Mouse (Mus musculus) liver, embryonic 14.5 days (tissue): Measurements from ENCODE around the gene Tmem104. TPM values are rescaled to one million over a fixed set of nuclear protein-coding genes. Genes with fewer than 3 reads are reported as not detected.

Source experiments
- ATAC-seq: fragments of 200-750 bp; cut with Nextera tagmentation; 2 replicates; pipeline ENCODE4 v1.8.0; 2017; ENCODE audit warnings: moderate number of reproducible peaks, mild to moderate bottlenecking, moderate library complexity; ENCODE audit not compliant: insufficient read depth
- DNase-seq, 3 experiments: peaks; one replicate each; pipeline ENCODE4 v3.0.0-alpha.2; 2012 to 2013; ENCODE audit warnings: low read depth in 3 of 3, low spot score in 3 of 3
- H3K27ac ChIP-seq: fragments of 300-500 bp; sonication (generic); 2 replicates; pipeline ENCODE4 v1.5.1; 2014; ENCODE audit warnings: moderate library complexity, mild to moderate bottlenecking, control low read depth, inconsistent platforms
- H3K27me3 ChIP-seq: fragments of 300-500 bp; sonication (generic); 2 replicates; pipeline ENCODE4 v1.6.1; 2014; ENCODE audit warnings: mild to moderate bottlenecking, low read length, moderate library complexity; ENCODE audit not compliant: control insufficient read depth, insufficient read depth
- H3K36me3 ChIP-seq: fragments of 300-500 bp; sonication (generic); replicated peaks from 2 replicates; pipeline ENCODE4 v1.6.1; 2014; ENCODE audit warnings: low read depth; ENCODE audit not compliant: control insufficient read depth, insufficient read depth
- H3K4me1 ChIP-seq, 2 experiments: fragments of 200-500 bp in 1 of 2; fragments of 300-500 bp in 1 of 2; sonication (generic) in 1 of 2; replicated peaks; 2 replicates each; pipeline ENCODE4 v1.6.1; 2012 to 2014; ENCODE audit warnings: antibody characterized with exemption in 1 of 2, inconsistent platforms in 1 of 2, low read length in 1 of 2; ENCODE audit not compliant: control insufficient read depth in 2 of 2, insufficient read depth in 2 of 2
- H3K4me2 ChIP-seq: fragments of 300-500 bp; sonication (generic); 2 replicates; pipeline ENCODE4 v1.6.1; 2014; ENCODE audit warnings: low read depth, mild to moderate bottlenecking, control low read depth, moderate library complexity
- H3K4me3 ChIP-seq, 2 experiments: fragments of 200-500 bp in 1 of 2; fragments of 300-500 bp in 1 of 2; sonication (generic) in 1 of 2; 2 replicates each; pipeline ENCODE4 v1.5.1; 2012 to 2014; ENCODE audit warnings: low read depth in 2 of 2, low read length in 2 of 2, mild to moderate bottlenecking in 2 of 2, control low read depth in 1 of 2, inconsistent platforms in 1 of 2, moderate library complexity in 1 of 2; ENCODE audit not compliant: insufficient read depth in 1 of 2
- H3K9ac ChIP-seq: fragments of 300-500 bp; sonication (generic); replicated peaks from 2 replicates; pipeline ENCODE4 v1.6.1; 2014; ENCODE audit warnings: mild to moderate bottlenecking, control low read depth, moderate library complexity
- H3K9me3 ChIP-seq: fragments of 300-500 bp; sonication (generic); 2 replicates; pipeline ENCODE4 v1.6.1; 2016; ENCODE audit warnings: low read length, mixed read lengths; ENCODE audit not compliant: control insufficient read depth
- CTCF ChIP-seq: IDR thresholded peaks from 2 replicates; pipeline ENCODE4 v1.5.1; 2016; ENCODE audit warnings: antibody characterized with exemption, low read depth, control low read depth
- EP300 ChIP-seq: IDR thresholded peaks from 2 replicates; pipeline ENCODE4 v1.6.1; 2016; ENCODE audit warnings: antibody characterized with exemption, low read depth
- WGBS: fragments of 180-500 bp; shearing (Covaris S2); extraction: QIAGEN DNeasy Blood & Tissue Kit; methylation state at CpG from one replicate; pipeline ENCODE4 v1.1.7; 2014; ENCODE audit not compliant: insufficient replicate concordance; 5-methylcytosine and 5-hydroxymethylcytosine counted together
- polyA plus RNA-seq, 2 experiments: library from polyadenylated mRNA; depleted of rRNA in 1 of 2; stranded (reverse) in 1 of 2; unstranded in 1 of 2; fragments of >200 nt; fragmentation: Nextera tagmentation in 1 of 2; extraction: Ambion mirVana in 1 of 2; gene quantifications; 2 replicates each; pipeline versions ENCODE4 v1.2.1 to v1.2.3; 2012 to 2014

The Tmem104 gene
- polyA plus RNA-seq, 2 experiments = 1.7 to 4.0 TPM

DNA sequence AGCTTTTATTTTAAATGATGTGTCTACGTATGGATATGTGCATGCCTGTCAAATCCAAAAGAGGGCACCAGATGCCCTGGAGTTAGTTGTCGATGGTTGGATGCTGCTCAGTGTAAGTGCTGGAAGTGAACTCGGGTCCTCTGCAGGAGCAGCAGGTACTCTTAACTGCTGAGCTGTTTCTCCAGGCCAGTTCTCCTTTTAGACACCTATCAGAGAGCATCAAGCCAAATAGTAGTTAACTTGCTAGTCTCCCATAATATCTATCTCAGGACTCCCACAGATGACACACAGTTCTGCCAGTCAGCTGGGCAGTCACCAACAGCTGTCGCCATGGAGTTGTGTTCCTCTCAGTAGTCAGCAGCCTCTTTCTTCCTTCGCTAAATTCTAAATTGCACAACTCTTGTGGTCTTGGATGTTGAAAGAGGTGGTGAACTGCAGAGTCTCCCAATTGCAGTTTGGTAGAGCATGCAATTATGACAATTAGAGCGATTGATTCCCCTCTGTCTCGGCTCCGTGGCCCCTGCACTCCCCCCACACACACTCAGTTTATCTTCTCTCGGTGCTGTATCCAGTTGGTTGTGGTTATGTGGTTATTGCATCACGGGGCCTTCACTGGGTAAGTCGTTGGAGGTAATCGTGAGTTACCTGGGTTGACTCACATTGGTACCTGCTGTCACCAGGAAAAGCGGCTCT, 1.4 kb downstream of the Tmem104 start:
- Histone ChIP-seq H3K9ac (no peak overlapping the region), H3K4me3 (no peak overlapping the region), H3K27ac (no peak overlapping the region), H3K36me3 (no peaks in the 10 kb centered on the region), H3K27me3 (no peaks in the 10 kb centered on the region), H3K9me3 (no peaks in the 10 kb centered on the region), H3K4me1 (peaks cover 4 to 23% of the 10 kb centered on the region in 2 experiments; a peak in 3 of 4 replicates), H3K4me2 (peak overlapping the region; percentile 81)
- ATAC-seq (no peak), DNase-seq (no peak)
- no peak for TF ChIP-seq EP300
- TF ChIP-seq CTCF = no peak
- 28% methylated on average over 13 of the region's 13 CpGs for WGBS

GRCm38 (mm10) chr11:115189304-115189703, 2.0 kb downstream of the Tmem104 start:
- no peak for TF ChIP-seq CTCF
- TF ChIP-seq EP300 = no peak
- Histone ChIP-seq H3K27ac (no peak overlapping the region), H3K9ac (no peak overlapping the region), H3K4me2 (no peak overlapping the region), H3K4me3 (no peak overlapping the region), H3K36me3 (no peaks in the 10 kb centered on the region), H3K4me1 (peaks cover 4 to 25% of the 10 kb centered on the region in 2 experiments; a peak in 3 of 4 replicates), H3K9me3 (no peaks in the 10 kb centered on the region), H3K27me3 (no peaks in the 10 kb centered on the region)
- DNase-seq = no peak
- no peak for ATAC-seq
- WGBS = 63% methylated on average over 6 of the region's 6 CpGs

DNA sequence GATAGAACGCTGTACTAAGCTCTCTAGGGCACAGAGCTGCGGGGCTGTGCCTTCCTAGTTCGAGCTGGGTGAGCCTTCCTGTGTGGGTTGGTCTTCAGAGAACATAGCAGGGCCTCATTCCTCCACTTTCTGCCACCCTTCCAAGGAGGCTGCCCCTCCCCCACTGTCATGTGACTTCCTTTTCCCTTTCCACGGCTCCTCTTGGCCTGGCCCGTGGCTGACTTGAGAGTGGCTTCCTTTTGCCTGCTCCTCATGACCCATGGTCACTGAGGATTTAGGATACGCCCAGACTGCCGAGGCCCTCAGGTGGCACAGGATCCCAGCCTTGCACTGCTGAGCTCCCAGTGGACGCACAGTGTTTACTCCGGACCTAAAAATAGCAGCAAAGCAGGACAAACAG, 4.9 kb downstream of the Tmem104 start:
- no peaks in the 10 kb centered on the region for H3K36me3 ChIP-seq
- H3K4me3 ChIP-seq = no peak overlapping the region
- ATAC-seq (no peak), DNase-seq (no peak)
- no peaks in the 10 kb centered on the region for H3K9me3 ChIP-seq
- H3K4me2 ChIP-seq = no peak overlapping the region
- TF ChIP-seq EP300 (no peak), CTCF (no peak)
- WGBS = 20% methylated on average over 9 of the region's 9 CpGs
- no peaks in the 10 kb centered on the region for H3K27me3 ChIP-seq
- no peak overlapping the region for H3K9ac ChIP-seq
- peaks cover 14 to 42% of the 10 kb centered on the region in 2 experiments for H3K4me1 ChIP-seq
- H3K27ac ChIP-seq = no peak overlapping the region

GRCm38 (mm10) chr11:115194693-115195092, 7.4 kb downstream of the Tmem104 start:
- H3K36me3 ChIP-seq = no peaks in the 10 kb centered on the region
- WGBS = 16% methylated on average over 6 of the region's 6 CpGs
- DNase-seq (no peak), ATAC-seq (no peak)
- TF ChIP-seq EP300 = 0 out of 2 replicates have a peak, but pooled peaks have one; percentile 9
- no peak for TF ChIP-seq CTCF
- H3K9me3 ChIP-seq = no peaks in the 10 kb centered on the region
- no peak overlapping the region for H3K27ac ChIP-seq
- H3K27me3 ChIP-seq = no peaks in the 10 kb centered on the region
- H3K4me3 ChIP-seq = no peak overlapping the region
- H3K4me1 ChIP-seq = peaks cover 14 to 32% of the 10 kb centered on the region in 2 experiments
- no peak overlapping the region for H3K9ac ChIP-seq
- H3K4me2 ChIP-seq = no peak overlapping the region

DNA sequence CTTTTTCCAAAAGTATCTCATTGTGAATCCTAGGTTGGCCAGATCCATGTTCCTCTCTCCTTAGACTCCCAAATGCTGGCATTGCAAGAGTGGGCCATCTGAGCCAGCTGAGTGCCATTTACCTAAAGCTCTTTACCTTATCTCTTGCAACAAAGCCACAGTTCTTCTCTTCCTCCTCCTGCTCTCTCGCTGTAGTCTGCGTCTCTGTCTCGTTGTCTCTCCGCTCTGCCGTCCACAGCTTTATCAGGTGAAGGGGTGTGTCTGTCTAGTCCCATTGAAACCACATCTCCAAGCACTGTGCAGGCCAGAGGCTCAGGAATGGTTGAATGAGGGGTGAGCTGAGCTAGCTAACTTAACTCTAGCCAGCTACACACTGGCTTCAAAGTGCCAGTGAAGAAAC, 8.6 kb downstream of the Tmem104 start:
- TF ChIP-seq CTCF = no peak
- no peak for TF ChIP-seq EP300
- H3K4me3 ChIP-seq = no peak overlapping the region
- 9% methylated on average over 5 of the region's 5 CpGs for WGBS
- peaks cover 14 to 32% of the 10 kb centered on the region in 2 experiments for H3K4me1 ChIP-seq
- H3K27ac ChIP-seq = no peak overlapping the region
- no peak overlapping the region for H3K4me2 ChIP-seq
- ATAC-seq = peak; percentile 56; the same call in 1 of the 2 replicates
- H3K9me3 ChIP-seq = no peaks in the 10 kb centered on the region
- no peak for DNase-seq
- H3K9ac ChIP-seq = no peak overlapping the region
- no peaks in the 10 kb centered on the region for H3K36me3 ChIP-seq
- H3K27me3 ChIP-seq = no peaks in the 10 kb centered on the region
